ENCODE assay signal across 12 mouse cellular contexts in the genomic region with DNA sequence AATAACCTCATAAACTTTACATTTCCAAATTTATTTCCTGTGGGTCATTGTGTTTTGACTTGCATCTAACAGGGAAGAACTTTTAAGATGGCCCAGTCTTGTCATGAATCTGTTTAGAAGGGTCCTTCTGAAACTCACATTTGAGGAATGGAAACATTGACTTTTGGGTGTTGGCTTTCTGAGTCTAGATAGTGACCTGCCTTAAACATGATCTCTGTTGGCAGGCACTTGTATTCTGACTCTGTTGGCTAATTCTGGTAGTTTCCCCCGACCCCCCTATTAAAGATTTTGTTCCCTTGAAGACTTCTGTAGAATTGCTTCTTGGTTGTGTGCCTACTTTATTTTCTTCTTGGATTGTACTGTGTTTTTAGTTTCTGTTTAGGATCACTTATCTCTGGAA. TPM values are rescaled to one million over a fixed set of nuclear protein-coding genes. Genes with fewer than 3 reads are reported as not detected.
A peak's percentile ranks its signal among the peaks of the same experiment; 100 is the strongest.
DNase-seq lines count a peak whose midpoint lies in the region; ATAC-seq lines count a peak whose summit lies in the region.
"Had no signal": no experiment of that assay in that cellular context is flagged by ENCODE, and none has a peak within 500 bp of the region (broad histone marks: within the 10 kb centered on the region; RNA-seq: fewer than 3 reads in every experiment).

No protein-coding gene starts in this region.

- no peak overlapping the region for H3K4me2 ChIP-seq in forebrain, embryonic 15.5 days (replicated peaks)
- H3K4me2 ChIP-seq in kidney, embryonic 16.5 days (replicated peaks; ENCODE audit: low read depth, low read length), result peak overlapping the region; percentile 31; the same call in 1 of the 2 replicates
- H3K4me2 ChIP-seq in midbrain, embryonic 15.5 days, result peak overlapping the region; percentile 78

- H3K4me1 ChIP-seq in forebrain, embryonic 10.5 days, result peaks cover 8% of the 10 kb centered on the region
- H3K4me1 ChIP-seq in forebrain, embryonic 15.5 days, result peaks cover 7% of the 10 kb centered on the region; the same call in 1 of the 2 replicates
- H3K4me1 ChIP-seq in kidney, embryonic 16.5 days (ENCODE audit: insufficient read depth, low read length), result peaks cover 17% of the 10 kb centered on the region
- H3K4me1 ChIP-seq in brown adipose tissue, adult 24 weeks (ENCODE audit: control insufficient read depth, insufficient read depth, insufficient read length, low read length), result peaks cover 8% of the 10 kb centered on the region; the same call in 1 of the 2 replicates
- H3K4me1 ChIP-seq in midbrain, embryonic 15.5 days, result peaks cover 5% of the 10 kb centered on the region; the same call in 1 of the 2 replicates

- WGBS in forebrain, embryonic 10.5 days, result 88% methylated on average over 1 of the region's 1 CpGs
- WGBS in forebrain, embryonic 15.5 days, result 70% methylated on average over 1 of the region's 1 CpGs
- WGBS in kidney, embryonic 16.5 days, result 85% methylated on average over 1 of the region's 1 CpGs
- WGBS in midbrain, embryonic 15.5 days, result 97% methylated on average over 1 of the region's 1 CpGs

- H3K36me3 ChIP-seq in forebrain, embryonic 10.5 days (replicated peaks), result no peaks in the 10 kb centered on the region; the same call in 1 of the 2 replicates
- no peaks in the 10 kb centered on the region for H3K36me3 ChIP-seq in forebrain, embryonic 15.5 days
- H3K36me3 ChIP-seq in kidney, embryonic 16.5 days (ENCODE audit: insufficient read depth, low read length), result no peaks in the 10 kb centered on the region
- H3K36me3 ChIP-seq in midbrain, embryonic 15.5 days (replicated peaks), result no peaks in the 10 kb centered on the region

- peak overlapping the region; percentile 91; the same call in 1 of the 2 replicates for H3K4me3 ChIP-seq in forebrain, embryonic 10.5 days
- H3K4me3 ChIP-seq in forebrain, embryonic 15.5 days, result no peak overlapping the region
- no peak overlapping the region for H3K4me3 ChIP-seq in kidney, embryonic 16.5 days (ENCODE audit: low read length)
- peak overlapping the region; percentile 18; the same call in 1 of the 2 replicates for H3K4me3 ChIP-seq in brown adipose tissue, adult 24 weeks (ENCODE audit: insufficient read depth, low read depth, low read length)
- no peak overlapping the region for H3K4me3 ChIP-seq in midbrain, embryonic 15.5 days

- ATAC-seq in forebrain, embryonic 15.5 days (replicated peaks), result no peak
- no peak for ATAC-seq in kidney, embryonic 16.5 days (ENCODE audit: low FRiP score, low TSS enrichment)
- no peak for ATAC-seq in midbrain, embryonic 15.5 days (replicated peaks)

- peaks cover 12% of the 10 kb centered on the region for H3K27me3 ChIP-seq in forebrain, embryonic 10.5 days (ENCODE audit: poor library complexity, severe bottlenecking)
- H3K27me3 ChIP-seq in forebrain, embryonic 15.5 days, result no peaks in the 10 kb centered on the region
- H3K27me3 ChIP-seq in kidney, embryonic 16.5 days (ENCODE audit: insufficient read depth, low read length), result no peaks in the 10 kb centered on the region
- no peaks in the 10 kb centered on the region for H3K27me3 ChIP-seq in midbrain, embryonic 15.5 days (replicated peaks)

- H3K9me3 ChIP-seq in forebrain, embryonic 10.5 days, result no peaks in the 10 kb centered on the region
- no peaks in the 10 kb centered on the region for H3K9me3 ChIP-seq in forebrain, embryonic 15.5 days
- H3K9me3 ChIP-seq in kidney, embryonic 16.5 days (ENCODE audit: low read length), result no peaks in the 10 kb centered on the region
- H3K9me3 ChIP-seq in midbrain, embryonic 15.5 days, result no peaks in the 10 kb centered on the region

- DNase-seq in forebrain, embryonic 10.5 days (ENCODE audit: extremely low spot score, low spot score), result no peak
- DNase-seq in kidney, postnatal 10 days, result no peak
- DNase-seq in gastrocnemius, postnatal 36 days, result no peak
- no peak for DNase-seq in spleen, postnatal 4 days (ENCODE audit: low spot score in 2 of 2)
- DNase-seq: cerebellum, adult 11 months; kidney, postnatal 14 days had no signal

- H3K9ac ChIP-seq in forebrain, embryonic 15.5 days (replicated peaks), result no peak overlapping the region
- no peak overlapping the region for H3K9ac ChIP-seq in kidney, embryonic 16.5 days (replicated peaks; ENCODE audit: low read length)
- H3K9ac ChIP-seq in midbrain, embryonic 15.5 days, result no peak overlapping the region

- H3K27ac ChIP-seq in forebrain, embryonic 10.5 days, result no peak overlapping the region
- H3K27ac ChIP-seq in forebrain, embryonic 15.5 days (replicated peaks), result no peak overlapping the region
- no peak overlapping the region for H3K27ac ChIP-seq in kidney, embryonic 16.5 days (ENCODE audit: low read length)
- no peak overlapping the region for H3K27ac ChIP-seq in brown adipose tissue, adult 24 weeks (replicated peaks; ENCODE audit: low read depth, low read length)
- no peak overlapping the region for H3K27ac ChIP-seq in midbrain, embryonic 15.5 days

- intact Hi-C loops in gastrocnemius, postnatal 36 days (cut with DNase I), result no loop called here

RNA-seq across cellular contexts. Expression of a gene that starts 1.9 kb away (rescaled TPM):
- polyA plus RNA-seq in forebrain, embryonic 10.5 days (2016; fragmentation: Nextera tagmentation; extraction: Ambion mirVana), result 32.8 and 33.2 TPM in 2 replicates
- polyA plus RNA-seq in forebrain, embryonic 15.5 days (2015; fragmentation: Nextera tagmentation; extraction: Ambion mirVana), result 39.6 and 40.6 TPM in 2 replicates
- polyA plus RNA-seq in kidney, embryonic 16.5 days (2015; fragmentation: Nextera tagmentation; extraction: Ambion mirVana), result 36.3 and 39.1 TPM in 2 replicates
- polyA plus RNA-seq in brown adipose tissue, adult 24 weeks (2012; ENCODE audit: insufficient read depth, insufficient read length, missing spikeins), result 35.0 and 38.9 TPM in 2 replicates
- 58.0 and 61.0 TPM in 2 replicates for polyA plus RNA-seq in midbrain, embryonic 15.5 days (2015; fragmentation: Nextera tagmentation; extraction: Ambion mirVana)
- 10 to 100 TPM; 64.4 to 65.1 TPM for total RNA-seq in gastrocnemius, postnatal 36 days (2021)

RNA-seq across cellular contexts. Expression of a gene that starts 47.7 kb away (rescaled TPM):
- 0.10 TPM in 1 of 2 replicates, not detected in the other for polyA plus RNA-seq in forebrain, embryonic 10.5 days (2016; fragmentation: Nextera tagmentation; extraction: Ambion mirVana)
- 0.38 and 0.80 TPM in 2 replicates for polyA plus RNA-seq in forebrain, embryonic 15.5 days (2015; fragmentation: Nextera tagmentation; extraction: Ambion mirVana)
- 0.18 and 0.54 TPM in 2 replicates for polyA plus RNA-seq in kidney, embryonic 16.5 days (2015; fragmentation: Nextera tagmentation; extraction: Ambion mirVana)
- 0.96 TPM in 1 of 2 replicates, not detected in the other for polyA plus RNA-seq in brown adipose tissue, adult 24 weeks (2012; ENCODE audit: insufficient read depth, insufficient read length, missing spikeins)
- polyA plus RNA-seq in midbrain, embryonic 15.5 days (2015; fragmentation: Nextera tagmentation; extraction: Ambion mirVana), result 0.18 and 0.40 TPM in 2 replicates
- not detected for total RNA-seq in gastrocnemius, postnatal 36 days (2021)
- polyA plus RNA-seq: limb, embryonic 11.5 days; spleen, adult 2 months had no signal

Comparison
In these comparisons a context has a peak if more than half of its experiments do, and no peak if none do; other contexts are left out.
1. H3K4me3 ChIP-seq: peak in forebrain, embryonic 10.5 days (single experiment) and brown adipose tissue, adult 24 weeks (single experiment); none in forebrain, embryonic 15.5 days (single experiment), kidney, embryonic 16.5 days (single experiment) and midbrain, embryonic 15.5 days (single experiment).